Mouse (Mus musculus) liver, postnatal 0 days (tissue): ENCODE results near the gene Olfr66. TPM values are rescaled to one million over a fixed set of nuclear protein-coding genes. Genes with fewer than 3 reads are reported as not detected.
A peak's percentile ranks its signal among the peaks of the same experiment; 100 is the strongest.

ENCODE experiments used
- ATAC-seq: fragments of 200-750 bp; cut with Nextera tagmentation; 2 replicates; pipeline ENCODE4 v1.8.0; 2017; ENCODE audit warnings: mild to moderate bottlenecking, moderate library complexity
- DNase-seq: peaks from one replicate; pipeline ENCODE4 v3.0.0-alpha.2; 2016
- H3K27ac ChIP-seq: fragments of 300-500 bp; sonication (generic); 2 replicates; pipeline ENCODE4 v1.5.1; 2014; ENCODE audit warnings: antibody characterized with exemption, moderate library complexity, mild to moderate bottlenecking, low read depth
- H3K27me3 ChIP-seq: fragments of 300-500 bp; sonication (generic); 2 replicates; pipeline ENCODE4 v1.6.1; 2014; ENCODE audit warnings: low read length, control low read depth, mixed read lengths; ENCODE audit not compliant: insufficient read depth
- H3K36me3 ChIP-seq: fragments of 300-500 bp; sonication (generic); replicated peaks from 2 replicates; pipeline ENCODE4 v1.6.1; 2014; ENCODE audit warnings: mild to moderate bottlenecking, control low read depth, low read length, moderate library complexity, mixed read lengths; ENCODE audit not compliant: insufficient read depth
- H3K4me1 ChIP-seq: fragments of 300-500 bp; sonication (generic); 2 replicates; pipeline ENCODE4 v1.6.1; 2014; ENCODE audit warnings: antibody characterized with exemption, mild to moderate bottlenecking, control low read depth; ENCODE audit not compliant: insufficient read depth
- H3K4me2 ChIP-seq: fragments of 300-500 bp; sonication (generic); 2 replicates; pipeline ENCODE4 v1.6.1; 2014; ENCODE audit warnings: low read depth, mild to moderate bottlenecking, low read length, moderate library complexity, mixed read lengths
- H3K4me3 ChIP-seq: fragments of 300-500 bp; sonication (generic); 2 replicates; pipeline ENCODE4 v1.5.1; 2014; ENCODE audit warnings: low read depth, low read length
- H3K9ac ChIP-seq: fragments of 300-500 bp; sonication (generic); replicated peaks from 2 replicates; pipeline ENCODE4 v1.6.1; 2014; ENCODE audit warnings: mild to moderate bottlenecking, moderate library complexity
- H3K9me3 ChIP-seq: fragments of 300-500 bp; sonication (generic); 2 replicates; pipeline ENCODE4 v1.6.1; 2016; ENCODE audit warnings: mild to moderate bottlenecking, control low read depth, low read length, mixed read lengths
- CTCF ChIP-seq: sonication (generic); IDR thresholded peaks from 2 replicates; pipeline ENCODE4 v1.5.1; 2016; ENCODE audit warnings: antibody characterized with exemption, low read depth
- EP300 ChIP-seq: IDR thresholded peaks from 2 replicates; pipeline ENCODE4 v1.6.1; 2016; ENCODE audit warnings: antibody characterized with exemption, low read depth, mild to moderate bottlenecking
- WGBS: fragments of 180-500 bp; shearing (Covaris S2); extraction: QIAGEN DNeasy Blood & Tissue Kit; methylation state at CpG from one replicate; pipeline ENCODE4 v1.1.7; 2014; ENCODE audit not compliant: insufficient replicate concordance; 5-methylcytosine and 5-hydroxymethylcytosine counted together
- polyA plus RNA-seq: library from polyadenylated mRNA; unstranded; fragments of >200 nt; fragmentation: Nextera tagmentation; extraction: Ambion mirVana; gene quantifications from 2 replicates; pipeline ENCODE4 v1.2.1, GENCODE M21; 2015

The Olfr66 gene
- polyA plus RNA-seq, 1 experiment from 2014 or later, result not detected

- Histone ChIP-seq H3K9me3 (no peaks in the 10 kb centered on the region; the same call in 1 of the 2 replicates), H3K36me3 (no peaks in the 10 kb centered on the region), H3K4me1 (no peaks in the 10 kb centered on the region), H3K4me2 (no peak within 1 kb of the TSS), H3K27ac (no peak within 1 kb of the TSS), H3K9ac (no peak within 1 kb of the TSS), H3K27me3 (no peaks in the 10 kb centered on the region), H3K4me3 (no peak within 1 kb of the TSS)
- TF ChIP-seq CTCF (no peak), EP300 (no peak)
- ATAC-seq, result no peak
- no peak for DNase-seq
- 63% methylated on average over 2 of the region's 2 CpGs for WGBS
These were observed 17.1 kb upstream of the Olfr66 start, which contains the start of gene Olfr65 for GRCm38 (mm10) chr7:103903187-103903586. Gene Olfr65 (plus strand): TSS chr7:103903487.

- ATAC-seq, result no peak
- Histone ChIP-seq H3K27ac (no peak within 1 kb of the TSS), H3K4me1 (no peaks in the 10 kb centered on the region), H3K4me3 (no peak within 1 kb of the TSS), H3K36me3 (no peaks in the 10 kb centered on the region), H3K9me3 (no peaks in the 10 kb centered on the region), H3K27me3 (no peaks in the 10 kb centered on the region), H3K9ac (no peak within 1 kb of the TSS), H3K4me2 (no peak within 1 kb of the TSS)
- 63% methylated on average over 1 of the region's 1 CpGs for WGBS
- no peak for TF ChIP-seq CTCF
- TF ChIP-seq EP300, result no peak
- no peak for DNase-seq
These were observed 8.3 kb upstream of the Olfr66 start, which contains the start of gene Olfr64 for GRCm38 (mm10) chr7:103894385-103894784. Gene Olfr64 (minus strand): TSS chr7:103894485.

DNA sequence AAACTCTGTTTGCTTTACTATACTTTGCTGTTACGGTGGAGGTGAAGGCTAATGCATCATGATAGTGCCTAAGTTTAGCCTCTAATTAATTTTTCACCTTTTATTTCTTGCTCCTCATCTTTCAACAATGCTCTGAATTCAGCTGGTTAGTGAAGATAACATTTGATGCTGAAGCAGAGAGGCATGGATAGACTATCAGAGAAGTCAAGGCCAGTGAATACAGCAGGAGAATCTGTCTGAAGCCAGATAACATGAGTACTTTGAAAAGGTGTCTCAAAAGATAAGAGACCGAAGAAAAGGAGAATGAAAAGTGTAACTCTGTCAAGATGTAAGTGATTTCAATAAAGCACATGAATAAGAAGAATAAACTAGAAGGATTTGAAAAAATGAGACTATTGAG, 9.0 kb downstream of the Olfr66 start:
- peak overlapping the region; percentile 74; the same call in 1 of the 2 replicates for H3K27ac ChIP-seq
- H3K4me3 ChIP-seq, result no peak overlapping the region
- H3K36me3 ChIP-seq, result no peaks in the 10 kb centered on the region
- H3K27me3 ChIP-seq, result no peaks in the 10 kb centered on the region
- ATAC-seq (peak; percentile 93), DNase-seq (no peak)
- no peak overlapping the region for H3K9ac ChIP-seq
- no peak overlapping the region for H3K4me2 ChIP-seq
- peaks cover 16% of the 10 kb centered on the region for H3K4me1 ChIP-seq
- 52% methylated on average over 2 of the region's 2 CpGs for WGBS
- TF ChIP-seq EP300, result peak; percentile 100
- TF ChIP-seq CTCF, result no peak
- no peaks in the 10 kb centered on the region for H3K9me3 ChIP-seq

DNA sequence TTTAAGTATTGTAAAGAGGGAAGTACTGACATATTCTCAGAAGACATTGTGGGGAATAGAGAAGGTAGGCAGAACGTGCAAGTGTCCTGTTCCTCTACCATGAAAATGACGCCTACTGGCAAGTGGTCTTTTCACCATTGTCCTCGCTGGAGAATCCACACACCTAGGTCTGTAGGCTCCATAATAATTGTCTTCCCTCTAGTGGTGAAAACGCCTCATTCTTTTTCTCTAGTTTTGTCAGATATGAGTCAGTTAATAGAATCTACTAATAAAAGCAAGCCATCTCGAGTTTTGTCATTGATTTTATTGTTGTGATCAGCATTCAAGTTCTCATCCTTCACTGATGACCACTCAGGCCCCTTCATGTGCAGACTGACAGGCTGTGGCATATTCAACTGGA, 11.6 kb downstream of the Olfr66 start:
- H3K9ac ChIP-seq, result 0 out of 2 replicates have a peak overlapping the region, but pooled peaks have one; percentile 3
- DNase-seq (no peak), ATAC-seq (no peak)
- no peaks in the 10 kb centered on the region for H3K9me3 ChIP-seq
- TF ChIP-seq CTCF (peak; percentile 60), EP300 (no peak)
- no peaks in the 10 kb centered on the region for H3K36me3 ChIP-seq
- WGBS, result 33% methylated on average over 5 of the region's 5 CpGs
- peak overlapping the region; percentile 10; the same call in 1 of the 2 replicates for H3K4me2 ChIP-seq
- peak overlapping the region; percentile 53 for H3K27ac ChIP-seq
- peaks cover 17% of the 10 kb centered on the region for H3K4me1 ChIP-seq
- H3K27me3 ChIP-seq, result no peaks in the 10 kb centered on the region
- no peak overlapping the region for H3K4me3 ChIP-seq

DNA sequence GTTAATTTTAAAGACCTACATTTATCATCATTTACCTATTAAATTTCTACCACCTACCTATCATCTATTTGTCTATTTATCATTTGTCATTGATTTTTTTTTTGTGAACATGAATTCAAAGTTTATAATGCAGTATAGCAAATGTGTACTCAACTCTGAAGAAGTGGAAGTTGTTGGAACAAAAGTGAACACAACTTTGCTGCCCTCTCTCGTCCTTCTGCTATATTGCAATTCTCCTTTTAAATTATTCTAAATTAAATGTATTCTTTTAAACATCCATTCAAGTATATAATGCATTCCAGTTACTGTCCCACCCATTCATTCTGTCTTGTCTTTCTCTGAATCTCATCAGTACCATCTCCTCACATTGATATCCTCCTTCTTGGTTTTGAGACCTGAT, 13.0 kb downstream of the Olfr66 start:
- no peaks in the 10 kb centered on the region for H3K36me3 ChIP-seq
- WGBS, result 2% methylated on average over 1 of the region's 1 CpGs
- no peaks in the 10 kb centered on the region for H3K9me3 ChIP-seq
- peaks cover 10% of the 10 kb centered on the region for H3K4me1 ChIP-seq
- H3K27me3 ChIP-seq, result no peaks in the 10 kb centered on the region
- no peak for DNase-seq
- peak overlapping the region; percentile 47; the same call in 1 of the 2 replicates for H3K4me2 ChIP-seq
- H3K27ac ChIP-seq, result peak overlapping the region; percentile 80
- TF ChIP-seq CTCF (peak; percentile 72), EP300 (peak; percentile 62; the same call in 1 of the 2 replicates)
- no peak for ATAC-seq
- H3K9ac ChIP-seq, result peak overlapping the region; percentile 35; the same call in 1 of the 2 replicates
- H3K4me3 ChIP-seq, result no peak overlapping the region

DNA sequence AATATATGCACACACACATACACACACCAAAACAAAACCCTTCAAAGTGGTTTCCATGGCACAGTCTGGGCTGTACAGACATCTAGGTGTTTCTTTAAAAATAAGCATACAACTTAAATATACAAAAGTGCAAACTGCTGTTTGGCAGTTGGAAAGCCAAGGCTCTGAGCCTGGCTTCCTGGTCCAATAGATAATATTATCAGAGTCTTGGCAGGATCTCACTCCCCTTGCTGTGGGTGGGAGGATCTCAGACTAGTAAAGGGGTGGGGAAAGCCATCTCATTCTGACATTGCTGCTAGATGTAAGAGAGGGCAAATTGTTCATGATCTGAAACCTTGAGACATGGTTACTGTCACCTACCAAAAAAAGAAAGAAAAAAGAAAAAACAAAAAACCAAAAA, 15.4 kb downstream of the Olfr66 start:
- peak overlapping the region; percentile 38; the same call in 1 of the 2 replicates for H3K4me2 ChIP-seq
- H3K36me3 ChIP-seq, result no peaks in the 10 kb centered on the region
- peak overlapping the region; percentile 96 for H3K27ac ChIP-seq
- peak overlapping the region; percentile 50 for H3K9ac ChIP-seq
- TF ChIP-seq CTCF, result no peak
- TF ChIP-seq EP300, result peak; percentile 100
- H3K4me3 ChIP-seq, result no peak overlapping the region
- peaks cover 6% of the 10 kb centered on the region for H3K4me1 ChIP-seq
- ATAC-seq, result peak; percentile 91
- H3K9me3 ChIP-seq, result no peaks in the 10 kb centered on the region
- peak; percentile 51 for DNase-seq
- H3K27me3 ChIP-seq, result no peaks in the 10 kb centered on the region
